8 mouse cellular contexts compared by ENCODE assay signal in genomic region chr19:26749427-26750137, GRCm38 (mm10).
DNase-seq lines count a peak whose midpoint lies in the region; ATAC-seq lines count a peak whose summit lies in the region.

No protein-coding gene starts in this region.

- H3K27ac ChIP-seq in brown adipose tissue, adult 24 weeks (replicated peaks; ENCODE audit: low read depth, low read length), result no peak overlapping the region; the same call in 1 of the 2 replicates
- peak overlapping the region; percentile 9; the same call in 1 of the 2 replicates for H3K27ac ChIP-seq in heart, embryonic 12.5 days (ENCODE audit: poor library complexity, severe bottlenecking)
- peak overlapping the region; percentile 96 for H3K27ac ChIP-seq in limb, embryonic 10.5 days
- H3K27ac ChIP-seq in neural tube, embryonic 15.5 days (replicated peaks), result peak overlapping the region; percentile 99

- 18% methylated on average over 11 of the region's 11 CpGs for WGBS in heart, embryonic 12.5 days
- WGBS in limb, embryonic 10.5 days, result 50% methylated on average over 11 of the region's 11 CpGs
- 17% methylated on average over 11 of the region's 11 CpGs for WGBS in neural tube, embryonic 15.5 days

- H3K9me3 ChIP-seq in heart, embryonic 12.5 days (replicated peaks), result no peaks in the 10 kb centered on the region
- H3K9me3 ChIP-seq in limb, embryonic 10.5 days (replicated peaks), result no peaks in the 10 kb centered on the region
- no peaks in the 10 kb centered on the region for H3K9me3 ChIP-seq in neural tube, embryonic 15.5 days (replicated peaks)

- H3K9ac ChIP-seq in heart, embryonic 12.5 days, result peak overlapping the region; percentile 40; the same call in 1 of the 2 replicates
- H3K9ac ChIP-seq in neural tube, embryonic 15.5 days (replicated peaks), result peak overlapping the region; percentile 44

- ATAC-seq in heart, embryonic 12.5 days (ENCODE audit: insufficient number of reproducible peaks, low FRiP score), result no peak
- ATAC-seq in neural tube, embryonic 15.5 days (ENCODE audit: low FRiP score), result no peak
- ATAC-seq in inflammation-experienced regulatory T-cells, adult 6 months, result no peak

- peak overlapping the region; percentile 61 for H3K4me2 ChIP-seq in heart, embryonic 12.5 days
- peak overlapping the region; percentile 70 for H3K4me2 ChIP-seq in neural tube, embryonic 15.5 days

- 0 out of 2 replicates have a peak, but pooled peaks cover 6% of the 10 kb centered on the region for H3K36me3 ChIP-seq in heart, embryonic 12.5 days
- peaks cover 7% of the 10 kb centered on the region for H3K36me3 ChIP-seq in limb, embryonic 10.5 days
- H3K36me3 ChIP-seq in neural tube, embryonic 15.5 days, result no peaks in the 10 kb centered on the region

- DNase-seq in kidney, adult 11 months, result peak; percentile 34
- DNase-seq in kidney, postnatal 4 days, result no peak
- no peak for DNase-seq in limb, embryonic 10.5 days (ENCODE audit: low spot score)
- DNase-seq in thymus, postnatal 36 days, result no peak

- H3K27me3 ChIP-seq in heart, embryonic 12.5 days (replicated peaks), result no peaks in the 10 kb centered on the region
- H3K27me3 ChIP-seq in limb, embryonic 10.5 days (ENCODE audit: low read depth, poor library complexity, severe bottlenecking), result no peaks in the 10 kb centered on the region
- H3K27me3 ChIP-seq in neural tube, embryonic 15.5 days (replicated peaks), result no peaks in the 10 kb centered on the region

- peaks cover 4% of the 10 kb centered on the region; the same call in 1 of the 2 replicates for H3K4me1 ChIP-seq in brown adipose tissue, adult 24 weeks (ENCODE audit: control insufficient read depth, insufficient read depth, insufficient read length, low read length)
- H3K4me1 ChIP-seq in heart, embryonic 12.5 days (replicated peaks), result peaks cover 14% of the 10 kb centered on the region
- peaks cover 35% of the 10 kb centered on the region for H3K4me1 ChIP-seq in limb, embryonic 10.5 days
- H3K4me1 ChIP-seq in neural tube, embryonic 15.5 days, result peaks cover 51% of the 10 kb centered on the region

- peak overlapping the region; percentile 21 for H3K4me3 ChIP-seq in brown adipose tissue, adult 24 weeks (ENCODE audit: insufficient read depth, low read depth, low read length)
- H3K4me3 ChIP-seq in heart, embryonic 12.5 days, result peak overlapping the region; percentile 67; the same call in 1 of the 2 replicates
- H3K4me3 ChIP-seq in limb, embryonic 10.5 days, result peak overlapping the region; percentile 61
- H3K4me3 ChIP-seq in neural tube, embryonic 15.5 days (replicated peaks), result peak overlapping the region; percentile 23
